Mouse (Mus musculus): ENCODE data around the gene Klf12.

GRCm38 (mm10) chr14:100113419-100113818 is 171.1 kb downstream of the Klf12 start:
- TF ChIP-seq CTCF (IDR thresholded peaks at IDR 0.05; ENCODE audit: low read depth) (no peak), EP300 (IDR thresholded peaks at IDR 0.05; ENCODE audit: low read depth) (no peak)
